Comparison of ENCODE assay signal across 8 mouse cellular contexts in genomic region chr2:55437007-55437949, GRCm38 (mm10). TPM values are rescaled to one million over a fixed set of nuclear protein-coding genes. Genes with fewer than 3 reads are reported as not detected.
DNase-seq lines count a peak whose midpoint lies in the region; ATAC-seq lines count a peak whose summit lies in the region.

No protein-coding gene starts in this region.

- H3K27ac ChIP-seq in lung, embryonic 15.5 days: no peak overlapping the region
- H3K27ac ChIP-seq in embryonic facial prominence, embryonic 13.5 days: no peak overlapping the region
- H3K27ac ChIP-seq in hindbrain, embryonic 15.5 days (replicated peaks): peak overlapping the region; percentile 57
- H3K27ac ChIP-seq in liver, embryonic 11.5 days (ENCODE audit: low read depth, low read length): no peak overlapping the region

- peaks cover 32% of the 10 kb centered on the region for H3K27me3 ChIP-seq in lung, embryonic 15.5 days
- peaks cover 42% of the 10 kb centered on the region for H3K27me3 ChIP-seq in embryonic facial prominence, embryonic 13.5 days
- H3K27me3 ChIP-seq in hindbrain, embryonic 15.5 days: no peaks in the 10 kb centered on the region
- peaks cover 37% of the 10 kb centered on the region for H3K27me3 ChIP-seq in liver, embryonic 11.5 days (replicated peaks; ENCODE audit: control insufficient read depth, insufficient read depth, low read length)

- ATAC-seq in lung, embryonic 15.5 days (ENCODE audit: borderline replicate concordance, extremely low read depth, low FRiP score, low TSS enrichment): no peak
- no peak for ATAC-seq in embryonic facial prominence, embryonic 13.5 days (ENCODE audit: insufficient number of reproducible peaks, insufficient read depth, low FRiP score, low TSS enrichment, low read depth)
- peak; percentile 61 for ATAC-seq in hindbrain, embryonic 15.5 days (ENCODE audit: low FRiP score, low read depth)
- ATAC-seq in liver, embryonic 11.5 days (replicated peaks; ENCODE audit: low FRiP score): no peak
- no peak for ATAC-seq in erythroid progenitor cell, adult 5-6 weeks (replicated peaks; ENCODE audit: low FRiP score, poor library complexity, severe bottlenecking)

- H3K4me1 ChIP-seq in lung, embryonic 15.5 days: peaks cover 15% of the 10 kb centered on the region
- peaks cover 24% of the 10 kb centered on the region for H3K4me1 ChIP-seq in embryonic facial prominence, embryonic 13.5 days
- peaks cover 16% of the 10 kb centered on the region for H3K4me1 ChIP-seq in hindbrain, embryonic 15.5 days (replicated peaks)
- no peaks in the 10 kb centered on the region for H3K4me1 ChIP-seq in liver, embryonic 11.5 days (replicated peaks; ENCODE audit: control insufficient read depth, insufficient read depth, low read length)

- peak overlapping the region; percentile 67 for H3K4me2 ChIP-seq in lung, embryonic 15.5 days
- peak overlapping the region; percentile 93 for H3K4me2 ChIP-seq in embryonic facial prominence, embryonic 13.5 days
- H3K4me2 ChIP-seq in hindbrain, embryonic 15.5 days: peak overlapping the region; percentile 95
- peak overlapping the region; percentile 69 for H3K4me2 ChIP-seq in liver, embryonic 11.5 days

- no peak overlapping the region for H3K9ac ChIP-seq in lung, embryonic 15.5 days
- peak overlapping the region; percentile 65 for H3K9ac ChIP-seq in embryonic facial prominence, embryonic 13.5 days
- peak overlapping the region; percentile 79 for H3K9ac ChIP-seq in hindbrain, embryonic 15.5 days
- no peak overlapping the region for H3K9ac ChIP-seq in liver, embryonic 11.5 days (ENCODE audit: low read depth, low read length)

- no peak for DNase-seq in lung, postnatal 36 days
- DNase-seq in liver, embryonic 11.5 days (ENCODE audit: low spot score): peak; percentile 36
- peak; percentile 55 to 57 for DNase-seq in right cerebral cortex, postnatal 10 days (ENCODE audit: low spot score in 2 of 2)
- DNase-seq in adrenal gland, adult 18-20 months (ENCODE audit: low spot score in 2 of 2): no peak

- 1% methylated on average over 51 of the region's 51 CpGs for WGBS in lung, embryonic 15.5 days
- WGBS in embryonic facial prominence, embryonic 13.5 days: under 1% methylated on average over 51 of the region's 51 CpGs
- WGBS in hindbrain, embryonic 15.5 days: under 1% methylated on average over 51 of the region's 51 CpGs
- 2% methylated on average over 51 of the region's 51 CpGs for WGBS in liver, embryonic 11.5 days

- H3K36me3 ChIP-seq in lung, embryonic 15.5 days: no peaks in the 10 kb centered on the region
- no peaks in the 10 kb centered on the region for H3K36me3 ChIP-seq in embryonic facial prominence, embryonic 13.5 days
- H3K36me3 ChIP-seq in hindbrain, embryonic 15.5 days: no peaks in the 10 kb centered on the region
- no peaks in the 10 kb centered on the region for H3K36me3 ChIP-seq in liver, embryonic 11.5 days (ENCODE audit: control insufficient read depth, insufficient read depth, low read length)

- peak overlapping the region; percentile 32 for H3K4me3 ChIP-seq in lung, embryonic 15.5 days
- H3K4me3 ChIP-seq in embryonic facial prominence, embryonic 13.5 days: peak overlapping the region; percentile 50
- peak overlapping the region; percentile 72 for H3K4me3 ChIP-seq in hindbrain, embryonic 15.5 days
- H3K4me3 ChIP-seq in liver, embryonic 11.5 days (ENCODE audit: low read depth, low read length): peak overlapping the region; percentile 36

- no peaks in the 10 kb centered on the region for H3K9me3 ChIP-seq in lung, embryonic 15.5 days
- H3K9me3 ChIP-seq in embryonic facial prominence, embryonic 13.5 days: no peaks in the 10 kb centered on the region
- no peaks in the 10 kb centered on the region for H3K9me3 ChIP-seq in hindbrain, embryonic 15.5 days
- no peaks in the 10 kb centered on the region for H3K9me3 ChIP-seq in liver, embryonic 11.5 days (ENCODE audit: control insufficient read depth, low read length)

RNA-seq across cellular contexts. Expression of gene Kcnj3, which starts 1.5 kb away (rescaled TPM):
- polyA plus RNA-seq in lung, embryonic 15.5 days (2015; fragmentation: Nextera tagmentation; extraction: Ambion mirVana): 0.18 and 0.84 TPM in 2 replicates
- 0.22 and 1.2 TPM in 2 replicates for polyA plus RNA-seq in embryonic facial prominence, embryonic 13.5 days (2015; fragmentation: Nextera tagmentation; extraction: Ambion mirVana)
- polyA plus RNA-seq in hindbrain, embryonic 15.5 days (2015; fragmentation: Nextera tagmentation; extraction: Ambion mirVana): 6.0 and 7.6 TPM in 2 replicates
- polyA plus RNA-seq in liver, embryonic 11.5 days (2014; fragmentation: Nextera tagmentation; extraction: Ambion mirVana): 0.47 and 0.53 TPM in 2 replicates
- not detected in 2 replicates for total RNA-seq in erythroid progenitor cell, adult 5-6 weeks (2015; ENCODE audit: low replicate concordance)
- not detected in 2 replicates for total RNA-seq in erythroid progenitor cell, adult 5-6 weeks (2017; ENCODE audit: low replicate concordance)
- total RNA-seq in adrenal gland, adult 18-20 months (2021): 1 to 10 TPM in 1 of 2 experiments, under 1 TPM in 1; 0.93 to 1.3 TPM

Comparison
In these comparisons a context has a peak if more than half of its experiments do, and no peak if none do; other contexts are left out.
1. H3K9ac ChIP-seq: peak in embryonic facial prominence, embryonic 13.5 days (single experiment) and hindbrain, embryonic 15.5 days (single experiment); none in lung, embryonic 15.5 days (single experiment) and liver, embryonic 11.5 days (single experiment).
2. DNase-seq: peak in liver, embryonic 11.5 days (single experiment) and right cerebral cortex, postnatal 10 days (2 of 2); none in lung, postnatal 36 days (single experiment) and adrenal gland, adult 18-20 months (0 of 2).
3. Peak in every context shown above with its lines, with median percentiles within 50 percentile points of each other: H3K4me2 ChIP-seq and H3K4me3 ChIP-seq.